Mouse (Mus musculus): Measurements from ENCODE around the gene Cbx8. TPM values are rescaled to one million over a fixed set of nuclear protein-coding genes. Genes with fewer than 3 reads are reported as not detected.
A peak's percentile ranks its signal among the peaks of the same experiment; 100 is the strongest.

The Cbx8 gene
- total RNA-seq, 1 experiment from 2014 or later: 2.2 TPM

GRCm38 (mm10) chr11:119007461-119008456 is 33.0 kb downstream of the Cbx8 start:
- no peak for ATAC-seq (ENCODE audit: extremely low read depth, insufficient number of reproducible peaks, low FRiP score, poor library complexity, severe bottlenecking)

- ATAC-seq (ENCODE audit: extremely low read depth, insufficient number of reproducible peaks, low FRiP score, poor library complexity, severe bottlenecking): no peak
These were observed 34.3 kb downstream of the Cbx8 start for GRCm38 (mm10) chr11:119006462-119006861.

- no peak for ATAC-seq (ENCODE audit: extremely low read depth, insufficient number of reproducible peaks, low FRiP score, poor library complexity, severe bottlenecking)
These were observed 35.1 kb downstream of the Cbx8 start for GRCm38 (mm10) chr11:119005547-119006275.

- ATAC-seq (ENCODE audit: extremely low read depth, insufficient number of reproducible peaks, low FRiP score, poor library complexity, severe bottlenecking): no peak
These were observed 39.2 kb downstream of the Cbx8 start for GRCm38 (mm10) chr11:119001493-119002128.

- ATAC-seq (ENCODE audit: extremely low read depth, insufficient number of reproducible peaks, low FRiP score, poor library complexity, severe bottlenecking): no peak
These were observed 39.9 kb downstream of the Cbx8 start for GRCm38 (mm10) chr11:119000877-119001276.

GRCm38 (mm10) chr11:118999361-118999804 is 41.4 kb downstream of the Cbx8 start:
- no peak for ATAC-seq (ENCODE audit: extremely low read depth, insufficient number of reproducible peaks, low FRiP score, poor library complexity, severe bottlenecking)

- ATAC-seq (ENCODE audit: extremely low read depth, insufficient number of reproducible peaks, low FRiP score, poor library complexity, severe bottlenecking): peak; percentile 61; the same call in 1 of the 2 replicates
These were observed 42.1 kb downstream of the Cbx8 start for GRCm38 (mm10) chr11:118998540-118999265.

- no peak for ATAC-seq (ENCODE audit: extremely low read depth, insufficient number of reproducible peaks, low FRiP score, poor library complexity, severe bottlenecking)
These were observed 43.6 kb downstream of the Cbx8 start for GRCm38 (mm10) chr11:118997182-118997581.

- ATAC-seq (ENCODE audit: extremely low read depth, insufficient number of reproducible peaks, low FRiP score, poor library complexity, severe bottlenecking): no peak
These were observed 45.3 kb downstream of the Cbx8 start for GRCm38 (mm10) chr11:118995448-118995847.

GRCm38 (mm10) chr11:118992781-118993180 is 48.0 kb downstream of the Cbx8 start:
- ATAC-seq (ENCODE audit: extremely low read depth, insufficient number of reproducible peaks, low FRiP score, poor library complexity, severe bottlenecking): no peak

GRCm38 (mm10) chr11:118987999-118988398 is 52.8 kb downstream of the Cbx8 start, which contains the start of gene Enpp7:
TSS of gene Enpp7 (plus strand) at chr11:118988188.
- ATAC-seq (ENCODE audit: extremely low read depth, insufficient number of reproducible peaks, low FRiP score, poor library complexity, severe bottlenecking): no peak

Other genes starting within 250 kb of the Cbx8 start
- not detected in 2 replicates for gene Rbfox3, start 129.4 kb downstream of the Cbx8 start, total RNA-seq (2017)
- gene Enpp7, start 52.8 kb downstream of the Cbx8 start, total RNA-seq (2017): not detected in 2 replicates
- 1.3 and 1.5 TPM in 2 replicates for gene Cbx2, start 18.0 kb downstream of the Cbx8 start, total RNA-seq (2017)
- 27.6 and 31.0 TPM in 2 replicates for gene Cbx4, start 45.3 kb upstream of the Cbx8 start, total RNA-seq (2017)
- 0.12 and 0.23 TPM in 2 replicates for gene Tbc1d16, start 187.5 kb upstream of the Cbx8 start, total RNA-seq (2017)
- not detected in 2 replicates for gene Ccdc40, start 187.6 kb upstream of the Cbx8 start, total RNA-seq (2017)
- gene Gaa, start 226.9 kb upstream of the Cbx8 start, total RNA-seq (2017): 13.0 and 13.5 TPM in 2 replicates